9 mouse cellular contexts compared by ENCODE assay signal in genomic region chr11:71737106-71737505, GRCm38 (mm10). TPM values are rescaled to one million over a fixed set of nuclear protein-coding genes. Genes with fewer than 3 reads are reported as not detected.
A peak's percentile ranks its signal among the peaks of the same experiment; 100 is the strongest.
DNase-seq lines count a peak whose midpoint lies in the region; ATAC-seq lines count a peak whose summit lies in the region.
"Had no signal": no experiment of that assay in that cellular context is flagged by ENCODE, and none has a peak within 500 bp of the region (broad histone marks: within the 10 kb centered on the region; RNA-seq: fewer than 3 reads in every experiment).

No protein-coding gene starts in this region.

- H3K27ac ChIP-seq in hindbrain, embryonic 11.5 days (ENCODE audit: low read depth, low read length) = no peak overlapping the region
- no peak overlapping the region for H3K27ac ChIP-seq in hindbrain, embryonic 12.5 days

- no peaks in the 10 kb centered on the region for H3K27me3 ChIP-seq in hindbrain, embryonic 11.5 days (ENCODE audit: control insufficient read depth, insufficient read depth, low read length)
- no peaks in the 10 kb centered on the region for H3K27me3 ChIP-seq in hindbrain, embryonic 12.5 days

- H3K4me3 ChIP-seq in hindbrain, embryonic 11.5 days (ENCODE audit: low read depth, low read length) = no peak overlapping the region
- no peak overlapping the region for H3K4me3 ChIP-seq in hindbrain, embryonic 12.5 days
- H3K4me3 ChIP-seq: erythroblast, embryonic 14.5 days had no signal

- no peak overlapping the region for H3K9ac ChIP-seq in hindbrain, embryonic 11.5 days (ENCODE audit: low read depth, low read length)
- H3K9ac ChIP-seq in hindbrain, embryonic 12.5 days = no peak overlapping the region

- no peak for ATAC-seq in hindbrain, embryonic 11.5 days (ENCODE audit: low FRiP score)
- ATAC-seq in hindbrain, embryonic 12.5 days (ENCODE audit: low FRiP score) = no peak

- no peak overlapping the region for H3K4me2 ChIP-seq in hindbrain, embryonic 11.5 days (replicated peaks; ENCODE audit: low read depth, low read length)
- H3K4me2 ChIP-seq in hindbrain, embryonic 12.5 days (replicated peaks) = no peak overlapping the region

- H3K36me3 ChIP-seq in hindbrain, embryonic 11.5 days (ENCODE audit: control insufficient read depth, insufficient read depth, low read length) = no peaks in the 10 kb centered on the region
- no peaks in the 10 kb centered on the region for H3K36me3 ChIP-seq in hindbrain, embryonic 12.5 days

- no peaks in the 10 kb centered on the region for H3K4me1 ChIP-seq in hindbrain, embryonic 11.5 days (replicated peaks; ENCODE audit: control insufficient read depth, insufficient read depth, low read length)
- H3K4me1 ChIP-seq in hindbrain, embryonic 12.5 days = 0 out of 2 replicates have a peak, but pooled peaks cover 2% of the 10 kb centered on the region

- no peaks in the 10 kb centered on the region for H3K9me3 ChIP-seq in hindbrain, embryonic 11.5 days (ENCODE audit: control insufficient read depth, low read length)
- no peaks in the 10 kb centered on the region for H3K9me3 ChIP-seq in hindbrain, embryonic 12.5 days (replicated peaks)

- 40% methylated on average over 5 of the region's 5 CpGs for WGBS in hindbrain, embryonic 11.5 days
- WGBS in hindbrain, embryonic 12.5 days = 37% methylated on average over 5 of the region's 5 CpGs

- peak; percentile 47 for DNase-seq in hindbrain, embryonic 11.5 days (ENCODE audit: low spot score)
- DNase-seq in A20 (ENCODE audit: low read depth, low spot score) = peak; percentile 13
- DNase-seq in embryo, embryonic 11 days = peak; percentile 61
- peak; percentile 21 to 24 for DNase-seq in lung, postnatal 4 days
- DNase-seq in layer of hippocampus, postnatal 25 days (ENCODE audit: extremely low spot score in 1 of 2, low spot score in 1 of 2) = no peak
- DNase-seq in gastrocnemius, postnatal 4 days (ENCODE audit: low spot score in 2 of 2) = no peak
- DNase-seq in layer of hippocampus, postnatal 10 days (ENCODE audit: low spot score in 2 of 2) = no peak

RNA-seq across cellular contexts. Expression of gene Wscd1, which starts 12.6 kb away (rescaled TPM):
- polyA plus RNA-seq in hindbrain, embryonic 11.5 days (2014; fragmentation: Nextera tagmentation; extraction: Ambion mirVana) = 31.8 and 40.5 TPM in 2 replicates
- 55.6 and 55.7 TPM in 2 replicates for polyA plus RNA-seq in hindbrain, embryonic 12.5 days (2016; fragmentation: Nextera tagmentation; extraction: Ambion mirVana)
- 100 to 1,000 TPM; 117 to 124 TPM for total RNA-seq in layer of hippocampus, postnatal 25 days (2021)
- 10 to 100 TPM; 13.7 to 13.9 TPM for total RNA-seq in gastrocnemius, postnatal 4 days (2021)
- 10 to 100 TPM; 89.2 to 96.5 TPM for total RNA-seq in layer of hippocampus, postnatal 10 days (2021)

Comparison
In these comparisons a context has a peak if more than half of its experiments do, and no peak if none do; other contexts are left out.
1. DNase-seq: peak in hindbrain, embryonic 11.5 days (single experiment), A20 (single experiment), embryo, embryonic 11 days (single experiment) and lung, postnatal 4 days (2 of 2); none in layer of hippocampus, postnatal 25 days (0 of 2), gastrocnemius, postnatal 4 days (0 of 2) and layer of hippocampus, postnatal 10 days (0 of 2).
2. RNA of gene Wscd1, which starts 12.6 kb away (total RNA-seq): 117 to 124 TPM in layer of hippocampus, postnatal 25 days and 89.2 to 96.5 TPM in layer of hippocampus, postnatal 10 days; 13.7 to 13.9 TPM in gastrocnemius, postnatal 4 days; every median in the first group is over 4 times any median in the second.